Mouse (Mus musculus): ENCODE data around the gene Lrrc75b.
"Not testable (repeated sequence)": the region's sequence is repeated elsewhere in the genome, so short reads cannot be mapped to it uniquely, and the experiment has no call there.

GRCm38 (mm10) chr10:75525450-75525849 lies 34.7 kb downstream of the Lrrc75b start:
- TF ChIP-seq CTCF (IDR thresholded peaks at IDR 0.05; ENCODE audit: low read depth); EP300 (optimal IDR thresholded peaks at IDR 0.05): not testable (repeated sequence)
